Mouse (Mus musculus) kidney, adult 2 months (tissue): ENCODE results near the gene Ppp2r5c.

Experiments
- CTCF ChIP-seq: fragments of 200-500 bp; conservative IDR thresholded peaks from 2 replicates; pipeline ENCODE4 v1.5.1; 2011; ENCODE audit warnings: low read depth, mild to moderate bottlenecking, control low read depth, low read length, moderate library complexity, mixed read lengths; ENCODE audit not compliant: insufficient read depth, insufficient read length
- POLR2A ChIP-seq: fragments of 200-500 bp; IDR thresholded peaks from one replicate; pipeline ENCODE4 v1.6.1; 2011; ENCODE audit warnings: low read depth, low read length, control low read depth

DNA sequence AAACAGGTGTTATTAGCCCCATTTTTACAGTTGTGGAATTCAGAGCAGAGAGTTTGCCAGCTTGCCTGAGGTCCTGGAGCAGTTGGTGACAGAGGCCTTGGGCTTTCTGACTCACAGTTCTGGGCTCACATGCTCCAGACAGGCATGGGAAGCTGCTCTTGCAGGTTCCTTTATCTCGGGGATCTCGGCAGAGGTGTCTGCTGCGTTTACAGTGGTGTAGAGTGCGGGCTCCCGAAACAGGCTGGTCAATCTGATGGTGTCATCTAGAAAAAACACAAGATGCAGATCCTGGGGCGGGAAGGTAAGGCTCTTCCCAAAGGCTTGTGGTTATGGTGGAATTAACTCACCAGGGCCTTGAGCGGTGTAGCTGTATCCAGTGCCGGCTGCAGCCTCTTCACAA is 50.6 kb downstream of the Ppp2r5c start:
- TF ChIP-seq POLR2A, result no peak
- TF ChIP-seq CTCF, result no peak
